Mouse (Mus musculus): ENCODE data around the gene Per3.
A peak's percentile ranks its signal among the peaks of the same experiment; 100 is the strongest.
"Not testable (repeated sequence)": the region's sequence is repeated elsewhere in the genome, so short reads cannot be mapped to it uniquely, and the experiment has no call there.

Per3 gene

GRCm38 (mm10) chr4:151036521-151036920 lies 7.9 kb downstream of the Per3 start:
- no peak for DNase-seq (ENCODE audit: extremely low spot score, low read depth, low spot score)

- DNase-seq (ENCODE audit: extremely low spot score, low read depth, low spot score) = no peak
Observed at GRCm38 (mm10) chr4:151027001-151027400, 17.5 kb downstream of the Per3 start.

GRCm38 (mm10) chr4:151024152-151024551 lies 20.3 kb downstream of the Per3 start:
- DNase-seq (ENCODE audit: extremely low spot score, low read depth, low spot score) = no peak

- DNase-seq (ENCODE audit: extremely low spot score, low read depth, low spot score) = not testable (repeated sequence)
Observed at GRCm38 (mm10) chr4:151017356-151017755, 27.1 kb downstream of the Per3 start.

- DNase-seq (ENCODE audit: extremely low spot score, low read depth, low spot score) = peak; percentile 28
Observed at GRCm38 (mm10) chr4:151015946-151016345, 28.5 kb downstream of the Per3 start.

GRCm38 (mm10) chr4:151010316-151010715 lies 34.1 kb downstream of the Per3 start:
- no peak for DNase-seq (ENCODE audit: extremely low spot score, low read depth, low spot score)

- DNase-seq (ENCODE audit: extremely low spot score, low read depth, low spot score) = no peak
Observed at GRCm38 (mm10) chr4:151006945-151007344, 37.5 kb downstream of the Per3 start.

- no peak for DNase-seq (ENCODE audit: extremely low spot score, low read depth, low spot score)
Observed at GRCm38 (mm10) chr4:151005656-151006318, 38.7 kb downstream of the Per3 start.

GRCm38 (mm10) chr4:151001397-151001796 lies 43.1 kb downstream of the Per3 start:
- no peak for DNase-seq (ENCODE audit: extremely low spot score, low read depth, low spot score)

GRCm38 (mm10) chr4:150998626-150999025 lies 45.8 kb downstream of the Per3 start:
- no peak for DNase-seq (ENCODE audit: extremely low spot score, low read depth, low spot score)

GRCm38 (mm10) chr4:150996797-150997196 lies 47.7 kb downstream of the Per3 start, which contains the start of gene Uts2:
Gene Uts2, plus strand, starts transcription at chr4:150997097.
- no peak for DNase-seq (ENCODE audit: extremely low spot score, low read depth, low spot score)

GRCm38 (mm10) chr4:150990148-150990547 lies 54.3 kb downstream of the Per3 start:
- DNase-seq (ENCODE audit: extremely low spot score, low read depth, low spot score) = no peak

- no peak for DNase-seq (ENCODE audit: extremely low spot score, low read depth, low spot score)
Observed at GRCm38 (mm10) chr4:150980153-150980552, 64.3 kb downstream of the Per3 start.

- no peak for DNase-seq (ENCODE audit: extremely low spot score, low read depth, low spot score)
Observed at GRCm38 (mm10) chr4:150979455-150979854, 65.0 kb downstream of the Per3 start.

GRCm38 (mm10) chr4:150978156-150978910 lies 66.1 kb downstream of the Per3 start:
- DNase-seq (ENCODE audit: extremely low spot score, low read depth, low spot score) = no peak

- DNase-seq (ENCODE audit: extremely low spot score, low read depth, low spot score) = no peak
Observed at GRCm38 (mm10) chr4:150975145-150975544, 69.3 kb downstream of the Per3 start.

GRCm38 (mm10) chr4:150973264-150973663 lies 71.2 kb downstream of the Per3 start:
- DNase-seq (ENCODE audit: extremely low spot score, low read depth, low spot score) = no peak

GRCm38 (mm10) chr4:150968956-150969355 lies 75.5 kb downstream of the Per3 start:
- DNase-seq (ENCODE audit: extremely low spot score, low read depth, low spot score) = no peak

GRCm38 (mm10) chr4:150966556-150966955 lies 77.9 kb downstream of the Per3 start:
- DNase-seq (ENCODE audit: extremely low spot score, low read depth, low spot score) = no peak

- no peak for DNase-seq (ENCODE audit: extremely low spot score, low read depth, low spot score)
Observed at GRCm38 (mm10) chr4:150965555-150965951, 78.9 kb downstream of the Per3 start.

- peak; percentile 79 for DNase-seq (ENCODE audit: extremely low spot score, low read depth, low spot score)
Observed at GRCm38 (mm10) chr4:150964635-150965554, 79.6 kb downstream of the Per3 start.
